Mouse (Mus musculus): Measurements from ENCODE around the gene Tbata. TPM values are rescaled to one million over a fixed set of nuclear protein-coding genes. Genes with fewer than 3 reads are reported as not detected.

Tbata gene
- polyA plus RNA-seq, 1 experiment from 2014 or later, result not detected

GRCm38 (mm10) chr10:61155611-61156010, 16.1 kb upstream of the Tbata start:
- Histone ChIP-seq H3K27me3 (ENCODE audit: control insufficient read depth, insufficient read depth, low read length) (no peaks in the 10 kb centered on the region), H3K4me1 (ENCODE audit: control insufficient read depth, insufficient read depth, low read length) (no peaks in the 10 kb centered on the region), H3K36me3 (replicated peaks; ENCODE audit: control insufficient read depth, insufficient read depth, low read depth, low read length) (no peaks in the 10 kb centered on the region), H3K9me3 (replicated peaks; ENCODE audit: control insufficient read depth, low read length) (no peaks in the 10 kb centered on the region), H3K27ac (replicated peaks; ENCODE audit: low read depth, low read length) (no peak overlapping the region), H3K4me3 (ENCODE audit: low read depth, low read length) (no peak overlapping the region), H3K9ac (replicated peaks; ENCODE audit: low read length) (no peak overlapping the region), H3K4me2 (ENCODE audit: low read depth, low read length) (no peak overlapping the region)
- 81% methylated on average over 3 of the region's 3 CpGs for WGBS
- ATAC-seq (replicated peaks; ENCODE audit: insufficient number of reproducible peaks, low FRiP score, low TSS enrichment, low read depth) (no peak), DNase-seq (ENCODE audit: low spot score) (no peak)

GRCm38 (mm10) chr10:61156453-61156852, 15.3 kb upstream of the Tbata start:
- DNase-seq (ENCODE audit: low spot score) (no peak), ATAC-seq (replicated peaks; ENCODE audit: insufficient number of reproducible peaks, low FRiP score, low TSS enrichment, low read depth) (no peak)
- Histone ChIP-seq H3K9ac (replicated peaks; ENCODE audit: low read length) (no peak overlapping the region), H3K4me2 (ENCODE audit: low read depth, low read length) (no peak overlapping the region), H3K9me3 (replicated peaks; ENCODE audit: control insufficient read depth, low read length) (no peaks in the 10 kb centered on the region), H3K27me3 (ENCODE audit: control insufficient read depth, insufficient read depth, low read length) (no peaks in the 10 kb centered on the region), H3K27ac (replicated peaks; ENCODE audit: low read depth, low read length) (no peak overlapping the region), H3K4me3 (ENCODE audit: low read depth, low read length) (no peak overlapping the region), H3K4me1 (ENCODE audit: control insufficient read depth, insufficient read depth, low read length) (no peaks in the 10 kb centered on the region), H3K36me3 (replicated peaks; ENCODE audit: control insufficient read depth, insufficient read depth, low read depth, low read length) (no peaks in the 10 kb centered on the region)
- 84% methylated on average over 2 of the region's 2 CpGs for WGBS

- 79% methylated on average over 3 of the region's 3 CpGs for WGBS
- no peak for DNase-seq (ENCODE audit: low spot score)
- no peak for ATAC-seq (replicated peaks; ENCODE audit: insufficient number of reproducible peaks, low FRiP score, low TSS enrichment, low read depth)
Observed at GRCm38 (mm10) chr10:61158594-61158993, 13.2 kb upstream of the Tbata start.

GRCm38 (mm10) chr10:61160089-61160488, 11.7 kb upstream of the Tbata start:
- no peaks in the 10 kb centered on the region for H3K36me3 ChIP-seq (replicated peaks; ENCODE audit: control insufficient read depth, insufficient read depth, low read depth, low read length)
- no peak overlapping the region for H3K27ac ChIP-seq (replicated peaks; ENCODE audit: low read depth, low read length)
- no peaks in the 10 kb centered on the region for H3K4me1 ChIP-seq (ENCODE audit: control insufficient read depth, insufficient read depth, low read length)
- no peak for ATAC-seq (replicated peaks; ENCODE audit: insufficient number of reproducible peaks, low FRiP score, low TSS enrichment, low read depth)
- no peaks in the 10 kb centered on the region for H3K9me3 ChIP-seq (replicated peaks; ENCODE audit: control insufficient read depth, low read length)
- H3K4me3 ChIP-seq (ENCODE audit: low read depth, low read length), result no peak overlapping the region
- DNase-seq (ENCODE audit: low spot score), result no peak
- WGBS, result 88% methylated on average over 7 of the region's 7 CpGs
- no peaks in the 10 kb centered on the region for H3K27me3 ChIP-seq (ENCODE audit: control insufficient read depth, insufficient read depth, low read length)
- no peak overlapping the region for H3K4me2 ChIP-seq (ENCODE audit: low read depth, low read length)
- H3K9ac ChIP-seq (replicated peaks; ENCODE audit: low read length), result no peak overlapping the region

More at GRCm38 (mm10) chr10:61158594-61158993, 13.2 kb upstream of the Tbata start:
- H3K4me3 ChIP-seq (ENCODE audit: low read depth, low read length), result no peak overlapping the region
- H3K27ac ChIP-seq (replicated peaks; ENCODE audit: low read depth, low read length), result no peak overlapping the region
- no peaks in the 10 kb centered on the region for H3K9me3 ChIP-seq (replicated peaks; ENCODE audit: control insufficient read depth, low read length)
- H3K4me2 ChIP-seq (ENCODE audit: low read depth, low read length), result no peak overlapping the region
- no peak overlapping the region for H3K9ac ChIP-seq (replicated peaks; ENCODE audit: low read length)
- H3K27me3 ChIP-seq (ENCODE audit: control insufficient read depth, insufficient read depth, low read length), result no peaks in the 10 kb centered on the region
- no peaks in the 10 kb centered on the region for H3K36me3 ChIP-seq (replicated peaks; ENCODE audit: control insufficient read depth, insufficient read depth, low read depth, low read length)
- no peaks in the 10 kb centered on the region for H3K4me1 ChIP-seq (ENCODE audit: control insufficient read depth, insufficient read depth, low read length)

- WGBS, result 80% methylated on average over 4 of the region's 4 CpGs
- no peaks in the 10 kb centered on the region for H3K36me3 ChIP-seq (replicated peaks; ENCODE audit: control insufficient read depth, insufficient read depth, low read depth, low read length)
Observed at GRCm38 (mm10) chr10:61160671-61161070, 11.1 kb upstream of the Tbata start.

GRCm38 (mm10) chr10:61162366-61162765, 9.4 kb upstream of the Tbata start:
- no peaks in the 10 kb centered on the region for H3K9me3 ChIP-seq (replicated peaks; ENCODE audit: control insufficient read depth, low read length)
- no peak overlapping the region for H3K27ac ChIP-seq (replicated peaks; ENCODE audit: low read depth, low read length)
- WGBS, result 60% methylated on average over 3 of the region's 3 CpGs
- H3K27me3 ChIP-seq (ENCODE audit: control insufficient read depth, insufficient read depth, low read length), result no peaks in the 10 kb centered on the region
- ATAC-seq (replicated peaks; ENCODE audit: insufficient number of reproducible peaks, low FRiP score, low TSS enrichment, low read depth) (no peak), DNase-seq (ENCODE audit: low spot score) (no peak)
- no peak overlapping the region for H3K4me3 ChIP-seq (ENCODE audit: low read depth, low read length)
- H3K9ac ChIP-seq (replicated peaks; ENCODE audit: low read length), result no peak overlapping the region
- H3K4me1 ChIP-seq (ENCODE audit: control insufficient read depth, insufficient read depth, low read length), result no peaks in the 10 kb centered on the region
- no peaks in the 10 kb centered on the region for H3K36me3 ChIP-seq (replicated peaks; ENCODE audit: control insufficient read depth, insufficient read depth, low read depth, low read length)
- H3K4me2 ChIP-seq (ENCODE audit: low read depth, low read length), result no peak overlapping the region

More at GRCm38 (mm10) chr10:61160671-61161070, 11.1 kb upstream of the Tbata start:
- no peaks in the 10 kb centered on the region for H3K9me3 ChIP-seq (replicated peaks; ENCODE audit: control insufficient read depth, low read length)
- H3K4me2 ChIP-seq (ENCODE audit: low read depth, low read length), result no peak overlapping the region
- no peak overlapping the region for H3K4me3 ChIP-seq (ENCODE audit: low read depth, low read length)
- H3K27me3 ChIP-seq (ENCODE audit: control insufficient read depth, insufficient read depth, low read length), result no peaks in the 10 kb centered on the region
- no peak for ATAC-seq (replicated peaks; ENCODE audit: insufficient number of reproducible peaks, low FRiP score, low TSS enrichment, low read depth)
- DNase-seq (ENCODE audit: low spot score), result no peak
- no peak overlapping the region for H3K27ac ChIP-seq (replicated peaks; ENCODE audit: low read depth, low read length)
- no peak overlapping the region for H3K9ac ChIP-seq (replicated peaks; ENCODE audit: low read length)
- H3K4me1 ChIP-seq (ENCODE audit: control insufficient read depth, insufficient read depth, low read length), result no peaks in the 10 kb centered on the region

- H3K9ac ChIP-seq (replicated peaks; ENCODE audit: low read length), result no peak overlapping the region
- 42% methylated on average over 9 of the region's 9 CpGs for WGBS
- H3K4me3 ChIP-seq (ENCODE audit: low read depth, low read length), result no peak overlapping the region
- H3K9me3 ChIP-seq (replicated peaks; ENCODE audit: control insufficient read depth, low read length), result no peaks in the 10 kb centered on the region
- H3K27ac ChIP-seq (replicated peaks; ENCODE audit: low read depth, low read length), result no peak overlapping the region
- no peaks in the 10 kb centered on the region for H3K36me3 ChIP-seq (replicated peaks; ENCODE audit: control insufficient read depth, insufficient read depth, low read depth, low read length)
- ATAC-seq (replicated peaks; ENCODE audit: insufficient number of reproducible peaks, low FRiP score, low TSS enrichment, low read depth) (no peak), DNase-seq (ENCODE audit: low spot score) (peak; percentile 53)
- no peaks in the 10 kb centered on the region for H3K4me1 ChIP-seq (ENCODE audit: control insufficient read depth, insufficient read depth, low read length)
- H3K4me2 ChIP-seq (ENCODE audit: low read depth, low read length), result no peak overlapping the region
- no peaks in the 10 kb centered on the region for H3K27me3 ChIP-seq (ENCODE audit: control insufficient read depth, insufficient read depth, low read length)
Observed at GRCm38 (mm10) chr10:61167333-61168096, 4.2 kb upstream of the Tbata start.

GRCm38 (mm10) chr10:61168393-61168792, 3.4 kb upstream of the Tbata start:
- H3K27me3 ChIP-seq (ENCODE audit: control insufficient read depth, insufficient read depth, low read length), result no peaks in the 10 kb centered on the region
- no peak overlapping the region for H3K9ac ChIP-seq (replicated peaks; ENCODE audit: low read length)
- ATAC-seq (replicated peaks; ENCODE audit: insufficient number of reproducible peaks, low FRiP score, low TSS enrichment, low read depth), result no peak
- no peak overlapping the region for H3K4me3 ChIP-seq (ENCODE audit: low read depth, low read length)
- H3K27ac ChIP-seq (replicated peaks; ENCODE audit: low read depth, low read length), result no peak overlapping the region
- H3K4me2 ChIP-seq (ENCODE audit: low read depth, low read length), result no peak overlapping the region
- H3K9me3 ChIP-seq (replicated peaks; ENCODE audit: control insufficient read depth, low read length), result no peaks in the 10 kb centered on the region
- WGBS, result 66% methylated on average over 2 of the region's 2 CpGs
- H3K36me3 ChIP-seq (replicated peaks; ENCODE audit: control insufficient read depth, insufficient read depth, low read depth, low read length), result no peaks in the 10 kb centered on the region
- no peaks in the 10 kb centered on the region for H3K4me1 ChIP-seq (ENCODE audit: control insufficient read depth, insufficient read depth, low read length)
- DNase-seq (ENCODE audit: low spot score), result no peak

Data from embryonic facial prominence, embryonic 11.5 days (tissue).